Mouse (Mus musculus) CD4-positive naive resting alpha-beta T cell, adult 57 days (primary cell): ENCODE measurements around the gene Wrnip1. TPM values are rescaled to one million over a fixed set of nuclear protein-coding genes. Genes with fewer than 3 reads are reported as not detected.

Experiments used
- total RNA-seq: library from RNA; stranded (reverse); gene quantifications from one replicate; pipeline ENCODE4 v1.2.4, GENCODE M21; 2023

Gene Wrnip1
- 44.3 TPM for total RNA-seq

DNA sequence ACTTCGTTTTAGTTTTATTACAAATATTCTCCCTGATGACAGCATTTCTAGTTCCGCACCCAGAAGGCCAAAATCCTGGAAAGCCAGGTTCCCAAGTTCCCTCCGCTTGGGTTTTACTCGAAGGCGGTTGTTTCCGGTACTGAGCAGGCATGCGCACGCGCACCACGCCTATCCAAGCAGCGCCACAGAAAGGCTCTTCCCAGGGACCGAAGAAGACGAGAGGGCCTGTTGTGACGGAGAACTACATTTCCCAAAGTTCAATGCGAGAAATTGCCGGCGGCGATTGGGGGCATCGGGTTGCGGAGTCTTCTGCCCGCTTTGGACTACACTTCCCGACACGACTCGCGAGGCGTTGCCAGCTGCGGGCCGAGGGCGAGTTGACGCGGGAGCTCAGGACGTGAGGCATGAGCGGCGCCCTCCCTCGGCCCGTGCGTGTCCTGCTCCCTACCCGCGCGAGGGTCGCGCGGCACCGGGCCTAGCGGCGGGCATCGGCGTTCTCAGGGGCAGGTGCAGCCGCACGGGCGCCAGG lies at the start of gene Wrnip1:
Gene Wrnip1 (plus strand): TSS at position 346 of the 529 bp plus-strand sequence.

DNA sequence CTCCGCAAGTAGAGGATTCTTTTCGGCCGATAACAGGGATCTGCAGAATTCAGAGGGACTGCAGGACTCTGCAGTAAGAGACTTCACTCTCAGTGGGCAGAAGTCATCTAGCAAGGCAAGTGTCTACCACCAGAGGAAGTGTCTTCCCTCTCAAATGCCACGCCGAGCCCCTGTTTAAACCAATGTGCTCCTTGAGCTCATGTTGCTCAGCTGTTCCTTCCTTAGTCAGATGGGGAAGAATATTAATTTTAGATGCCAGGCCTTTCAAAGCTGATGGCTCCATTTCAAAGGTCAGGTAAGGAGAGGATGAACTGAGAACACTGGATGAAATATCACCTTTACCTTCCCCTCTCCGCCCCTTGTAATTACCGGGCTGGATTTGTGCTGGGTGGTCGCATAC lies 18.0 kb upstream of the Wrnip1 start, which contains the start of gene Mylk4:
Gene Mylk4 (minus strand): TSS at position 139 of the 400 bp plus-strand sequence.

GRCm38 (mm10) chr13:32802259-32803081 lies 632 bp downstream of the Wrnip1 start, which contains the start of gene D930007J09Rik:
D930007J09Rik (minus strand) TSS chr13:32802849.

GRCm38 (mm10) chr13:32850668-32851404 lies 49.0 kb downstream of the Wrnip1 start, which contains the start of gene Serpinb1a:
Serpinb1a (minus strand) TSS chr13:32851185.

Other genes starting within 250 kb of the Wrnip1 start
- gene Mylk4, start 18.1 kb upstream of the Wrnip1 start, total RNA-seq = not detected
- not detected for gene D930007J09Rik, start 811 bp downstream of the Wrnip1 start, total RNA-seq
- gene Serpinb1a, start 49.1 kb downstream of the Wrnip1 start, total RNA-seq = 8.4 TPM
- not detected for gene Serpinb1c, start 96.2 kb downstream of the Wrnip1 start, total RNA-seq
- gene Serpinb6b, start 163.2 kb downstream of the Wrnip1 start, total RNA-seq = 10.3 TPM
- 5.6 TPM for gene Serpinb9, start 201.2 kb downstream of the Wrnip1 start, total RNA-seq
- gene Serpinb9b, start 225.4 kb downstream of the Wrnip1 start, total RNA-seq = not detected